Mouse (Mus musculus) stomach, embryonic 14.5 days (tissue): ENCODE results near the gene Gm45844. TPM values are rescaled to one million over a fixed set of nuclear protein-coding genes. Genes with fewer than 3 reads are reported as not detected.
"Not testable (repeated sequence)": the region's sequence is repeated elsewhere in the genome, so short reads cannot be mapped to it uniquely, and the experiment has no call there.

Source experiments
- ATAC-seq: fragments of 200-750 bp; cut with Nextera tagmentation; 2 replicates; pipeline ENCODE4 v1.8.0; 2017; ENCODE audit warnings: low read depth, moderate TSS enrichment; ENCODE audit not compliant: insufficient number of reproducible peaks, insufficient read depth, low FRiP score
- H3K27ac ChIP-seq: fragments of 300-500 bp; sonication (generic); 2 replicates; pipeline ENCODE4 v1.5.1; 2014; ENCODE audit warnings: mild to moderate bottlenecking, low read length, moderate library complexity, mixed read lengths
- H3K27me3 ChIP-seq: fragments of 300-500 bp; sonication (generic); 2 replicates; pipeline ENCODE4 v1.6.1; 2014; ENCODE audit warnings: low read length, control low read depth, mixed read lengths; ENCODE audit not compliant: control insufficient read depth, insufficient read depth
- H3K36me3 ChIP-seq: fragments of 300-500 bp; sonication (generic); 2 replicates; pipeline ENCODE4 v1.6.1; 2014; ENCODE audit warnings: mild to moderate bottlenecking, control low read depth, low read length, moderate library complexity, mixed read lengths; ENCODE audit not compliant: control insufficient read depth, insufficient read depth
- H3K4me1 ChIP-seq: fragments of 300-500 bp; sonication (generic); 2 replicates; pipeline ENCODE4 v1.6.1; 2014; ENCODE audit warnings: low read length, control low read depth, mixed read lengths; ENCODE audit not compliant: control insufficient read depth, insufficient read depth
- H3K4me2 ChIP-seq: fragments of 300-500 bp; sonication (generic); replicated peaks from 2 replicates; pipeline ENCODE4 v1.6.1; 2014; ENCODE audit warnings: low read depth, low read length, control low read depth
- H3K4me3 ChIP-seq: fragments of 300-500 bp; sonication (generic); 2 replicates; pipeline ENCODE4 v1.5.1; 2014; ENCODE audit warnings: low read depth, low read length, control low read depth
- H3K9ac ChIP-seq: fragments of 300-500 bp; sonication (generic); replicated peaks from 2 replicates; pipeline ENCODE4 v1.6.1; 2014; ENCODE audit warnings: low read depth, mild to moderate bottlenecking, control low read depth, low read length, moderate library complexity, mixed read lengths
- H3K9me3 ChIP-seq: fragments of 300-500 bp; sonication (generic); 2 replicates; pipeline ENCODE4 v1.6.1; 2016; ENCODE audit warnings: low read depth, low read length, control low read depth; ENCODE audit not compliant: control insufficient read depth
- WGBS: fragments of 180-500 bp; shearing (Covaris S2); extraction: QIAGEN DNeasy Blood & Tissue Kit; methylation state at CpG from one replicate; pipeline ENCODE4 v1.1.7; 2014; 5-methylcytosine and 5-hydroxymethylcytosine counted together
- polyA plus RNA-seq: library from polyadenylated mRNA; unstranded; fragments of >200 nt; fragmentation: Nextera tagmentation; extraction: Ambion mirVana; gene quantifications from 2 replicates; pipeline ENCODE4 v1.2.1, GENCODE M21; 2014

The Gm45844 gene
- 3.3 and 4.0 TPM in 2 replicates for polyA plus RNA-seq

DNA sequence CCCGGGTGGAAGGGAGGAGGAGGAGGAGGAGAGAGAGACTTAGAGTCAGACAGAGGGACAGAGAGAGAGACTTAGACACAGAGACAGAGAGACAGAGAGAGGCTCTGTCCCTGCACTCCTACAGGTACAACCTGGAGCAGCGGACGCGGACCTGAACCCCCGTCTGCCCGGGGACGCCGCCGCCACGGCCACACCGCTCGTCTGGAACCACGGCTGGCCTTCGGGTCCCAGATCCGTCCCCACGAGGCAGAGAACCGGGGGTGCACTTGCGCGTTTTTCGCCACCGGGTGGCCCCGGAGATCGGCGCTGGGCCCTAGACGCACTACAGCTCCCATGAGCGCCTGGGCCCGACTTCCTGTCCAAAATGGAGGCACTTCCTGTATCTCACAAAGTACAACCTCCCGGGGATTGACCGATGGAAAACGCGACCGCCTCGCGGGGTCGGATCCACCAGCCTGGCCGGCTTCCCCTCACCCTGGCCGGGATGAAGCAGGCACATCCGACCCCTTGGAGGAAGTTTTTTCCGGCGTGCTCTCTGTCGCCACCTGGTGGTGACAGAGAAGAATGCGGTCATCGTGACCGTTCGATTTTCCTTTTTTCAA, at the start of gene Gm45844:
TSS of gene Gm45844 (minus strand) at position 324 of the 602 bp plus-strand sequence.
- H3K36me3 ChIP-seq, H3K27me3 ChIP-seq, H3K4me1 ChIP-seq, H3K9ac ChIP-seq, H3K9me3 ChIP-seq: not testable (repeated sequence)
- peak within 1 kb of the TSS; percentile 22 for H3K4me2 ChIP-seq
- WGBS = 35% methylated on average over 45 of the region's 45 CpGs
- peak; percentile 99 for ATAC-seq
- peak within 1 kb of the TSS; percentile 26 for H3K4me3 ChIP-seq
- peak within 1 kb of the TSS; percentile 4; the same call in 1 of the 2 replicates for H3K27ac ChIP-seq

DNA sequence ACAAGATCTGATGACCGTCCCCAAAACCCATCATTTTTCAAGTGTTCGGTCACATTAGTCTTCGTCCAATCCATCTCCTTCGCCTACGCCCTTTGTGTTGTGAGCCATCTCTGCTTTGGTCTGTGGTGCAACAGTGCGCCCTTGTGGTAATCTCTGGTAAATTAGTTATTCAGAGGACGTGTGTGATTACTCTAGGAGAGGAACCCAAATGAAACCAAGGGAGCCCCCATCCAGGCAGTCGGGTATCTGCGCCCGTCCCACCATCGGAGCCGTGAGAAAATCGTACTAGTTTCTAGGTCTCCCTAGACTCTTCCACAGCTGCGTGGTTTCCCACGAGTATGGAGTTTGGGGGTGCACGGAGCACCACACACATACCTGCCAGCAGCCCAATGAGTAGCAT, 17.5 kb upstream of the Gm45844 start:
- no peak overlapping the region for H3K27ac ChIP-seq
- H3K9ac ChIP-seq = no peak overlapping the region
- 77% methylated on average over 16 of the region's 16 CpGs for WGBS
- H3K36me3 ChIP-seq = peaks cover 20% of the 10 kb centered on the region; the same call in 1 of the 2 replicates
- no peak overlapping the region for H3K4me2 ChIP-seq
- no peaks in the 10 kb centered on the region for H3K27me3 ChIP-seq
- no peak overlapping the region for H3K4me3 ChIP-seq
- no peaks in the 10 kb centered on the region for H3K4me1 ChIP-seq
- no peak for ATAC-seq
- H3K9me3 ChIP-seq = no peaks in the 10 kb centered on the region

DNA sequence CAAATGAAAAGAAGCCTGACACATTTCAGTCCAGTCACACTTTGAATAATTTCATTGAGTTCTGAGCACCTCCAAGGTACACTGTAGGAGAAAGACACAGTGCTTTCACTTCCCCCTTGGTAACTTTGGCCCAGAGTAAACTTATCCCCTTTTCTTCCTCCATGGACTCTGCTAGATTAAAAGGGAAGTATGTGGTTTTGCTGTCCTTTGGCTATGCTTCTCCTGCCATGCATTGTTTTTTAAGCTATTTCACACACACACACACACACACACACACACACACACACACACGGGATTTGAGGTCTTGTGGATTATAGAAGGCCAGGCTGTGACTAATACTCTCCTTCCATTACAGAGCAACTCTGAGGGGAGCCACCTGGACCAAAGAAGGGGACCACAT, 3.3 kb upstream of the Gm45844 start:
- Histone ChIP-seq H3K27ac (no peak overlapping the region), H3K36me3 (peaks cover 25% of the 10 kb centered on the region), H3K4me1 (no peaks in the 10 kb centered on the region), H3K4me3 (no peak overlapping the region), H3K9ac (no peak overlapping the region), H3K27me3 (no peaks in the 10 kb centered on the region), H3K9me3 (no peaks in the 10 kb centered on the region; the same call in 1 of the 2 replicates), H3K4me2 (no peak overlapping the region)
- ATAC-seq = no peak
- 46% methylated on average over 1 of the region's 1 CpGs for WGBS

DNA sequence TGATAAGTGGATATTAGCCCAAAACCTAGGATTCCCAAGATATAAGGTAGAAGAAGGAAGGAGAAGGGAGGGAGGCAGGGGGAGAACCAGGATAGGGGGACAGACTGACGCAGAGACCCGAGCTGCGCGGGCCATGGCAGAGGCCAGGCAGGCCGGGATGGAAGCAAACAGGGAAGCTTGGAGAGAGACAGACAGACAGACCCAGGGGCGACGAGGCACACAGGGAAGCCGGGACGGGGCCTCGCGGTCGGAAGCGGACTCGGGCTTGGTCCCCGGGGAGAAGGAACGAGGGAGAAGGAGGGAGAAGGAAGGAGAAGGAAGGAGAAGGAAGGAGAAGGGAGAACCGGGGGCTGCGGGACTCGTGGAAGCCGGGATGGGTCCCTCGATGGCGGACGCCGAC, 533 bp downstream of the Gm45844 start:
- peak overlapping the region; percentile 22 for H3K4me2 ChIP-seq
- peak overlapping the region; percentile 4; the same call in 1 of the 2 replicates for H3K27ac ChIP-seq
- H3K27me3 ChIP-seq, H3K9ac ChIP-seq, H3K9me3 ChIP-seq, H3K36me3 ChIP-seq, H3K4me1 ChIP-seq, ATAC-seq: not testable (repeated sequence)
- H3K4me3 ChIP-seq = peak overlapping the region; percentile 26
- 61% methylated on average over 24 of the region's 24 CpGs for WGBS

DNA sequence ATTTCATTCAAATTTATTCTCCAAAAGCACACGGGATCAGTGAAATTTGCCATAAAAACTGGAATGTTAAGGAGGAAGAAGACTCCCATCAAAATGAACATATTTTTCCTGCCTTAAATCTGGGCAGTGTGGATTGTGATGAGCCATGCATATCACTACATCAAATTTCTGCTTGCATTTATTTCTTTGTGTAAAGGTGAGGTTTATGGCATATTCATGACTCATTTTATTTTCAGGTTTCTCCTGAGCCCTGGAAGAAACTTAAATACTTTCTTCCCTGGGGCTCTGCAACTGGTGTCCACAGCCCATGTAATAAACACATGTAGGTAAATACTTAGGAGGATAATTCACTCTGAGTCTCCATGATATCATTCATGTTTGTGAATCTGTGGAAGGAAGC, 30.9 kb downstream of the Gm45844 start, which contains the start of gene Vmn2r29:
TSS of gene Vmn2r29 (minus strand) at position 101 of the 400 bp plus-strand sequence.
- not testable (repeated sequence) for H3K9me3 ChIP-seq, ATAC-seq, H3K27ac ChIP-seq, H3K9ac ChIP-seq, H3K27me3 ChIP-seq, H3K4me2 ChIP-seq, H3K4me3 ChIP-seq, H3K4me1 ChIP-seq, H3K36me3 ChIP-seq
- WGBS = no CpG with 5 or more reads among the region's 1 CpGs

DNA sequence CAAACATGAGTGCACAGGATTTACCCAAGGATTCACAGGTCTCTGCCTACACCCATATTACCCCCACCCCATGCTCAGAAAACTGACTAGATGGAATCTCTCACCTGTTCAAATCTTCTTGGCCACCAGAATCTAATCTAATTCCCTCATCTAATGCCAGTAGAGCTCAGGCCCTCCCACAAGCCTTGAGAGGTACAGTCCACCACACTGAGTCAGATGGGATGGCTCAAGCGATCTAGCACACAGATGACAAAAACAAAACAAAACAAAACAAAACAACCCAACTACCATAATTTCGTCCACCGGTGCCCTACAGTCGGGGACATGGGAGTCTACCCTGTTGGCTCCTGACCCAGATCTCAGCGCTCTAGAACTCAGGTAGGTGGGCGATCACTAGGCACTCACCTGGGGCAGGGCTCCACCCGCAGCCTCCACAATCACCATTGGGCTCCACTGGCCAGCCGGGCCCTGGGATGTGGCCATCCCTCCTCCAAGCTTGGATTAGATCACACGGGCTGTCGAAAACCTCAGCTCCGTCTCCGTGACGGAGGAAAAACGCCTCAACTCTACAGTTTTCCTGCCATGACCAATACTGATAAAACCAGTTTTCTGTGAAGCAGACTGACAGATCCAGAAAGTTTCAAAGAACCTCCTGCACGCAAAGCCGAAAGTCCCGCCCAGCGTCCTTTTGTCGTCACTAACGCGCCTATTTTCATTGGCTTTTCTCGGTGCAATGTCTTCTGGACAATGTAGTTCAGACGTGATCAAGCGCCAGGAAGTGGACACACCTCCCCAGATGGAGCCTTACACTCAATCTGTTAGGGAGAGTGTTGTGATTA, 68.6 kb downstream of the Gm45844 start, which contains the start of gene Zfp772:
TSS of gene Zfp772 (minus strand) at position 686 of the 839 bp plus-strand sequence.
- H3K4me1 ChIP-seq, H3K27ac ChIP-seq, H3K36me3 ChIP-seq, H3K9me3 ChIP-seq, ATAC-seq, H3K27me3 ChIP-seq: not testable (repeated sequence)
- under 1% methylated on average over 24 of the region's 24 CpGs for WGBS
- Histone ChIP-seq H3K4me3 (peak within 1 kb of the TSS; percentile 35), H3K4me2 (peak within 1 kb of the TSS; percentile 52), H3K9ac (peak within 1 kb of the TSS; percentile 30; the same call in 1 of the 2 replicates)

DNA sequence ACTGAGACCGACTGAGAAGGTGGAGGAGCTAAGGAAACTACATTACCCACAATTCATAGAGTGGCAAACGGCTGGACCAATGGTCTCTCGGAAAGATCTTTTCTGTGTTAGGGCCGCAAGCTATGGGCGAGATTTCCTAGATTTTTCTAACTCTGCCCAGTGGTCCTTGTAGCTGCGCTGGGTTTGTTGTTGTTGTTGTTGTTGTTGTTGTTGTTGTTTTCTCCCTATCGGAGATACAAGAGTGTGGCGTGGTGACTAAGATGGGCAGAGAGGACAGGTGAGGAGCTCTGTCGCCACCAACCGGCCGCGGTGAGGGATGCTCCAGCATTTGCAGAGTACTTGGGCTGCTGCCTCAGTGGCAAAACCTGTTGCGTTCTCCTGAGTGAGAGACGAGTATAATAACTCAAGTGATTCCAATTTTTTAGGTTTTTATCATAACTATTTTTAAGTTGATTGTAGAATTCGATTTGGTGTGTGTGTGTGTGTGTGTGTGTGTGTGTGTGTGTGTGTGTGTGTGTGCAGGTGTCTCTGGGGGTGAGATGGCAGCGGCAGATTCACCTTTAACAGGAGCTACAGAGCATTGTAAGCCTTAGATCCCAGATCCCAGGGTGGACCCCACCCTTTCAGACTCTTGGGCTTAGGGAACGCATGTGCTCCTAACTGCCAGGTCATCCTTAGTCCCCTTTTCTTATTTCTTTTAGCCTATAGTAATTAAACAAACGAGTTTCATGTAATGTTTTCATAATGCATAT, 89.7 kb downstream of the Gm45844 start:
- Histone ChIP-seq H3K36me3 (no peaks in the 10 kb centered on the region), H3K27me3 (no peaks in the 10 kb centered on the region), H3K9ac (no peak overlapping the region)

More for the DNA sequence above, 89.7 kb downstream of the Gm45844 start:
- no peak overlapping the region for H3K27ac ChIP-seq
- H3K4me3 ChIP-seq = peak overlapping the region; percentile 42
- H3K4me2 ChIP-seq = peak overlapping the region; percentile 43
- ATAC-seq = peak; percentile 94
- no peaks in the 10 kb centered on the region for H3K4me1 ChIP-seq
- WGBS = 12% methylated on average over 18 of the region's 18 CpGs
- H3K9me3 ChIP-seq = no peaks in the 10 kb centered on the region
